Mouse (Mus musculus) splenic B cell, adult 2 months (primary cell): ENCODE data around the gene Lmo4.

Experiments used
- DNase-seq: peaks from one replicate; pipeline ENCODE4 v3.0.0-alpha.2; 2011; ENCODE audit warnings: low read depth, low spot score
- H3K27me3 ChIP-seq: 2 replicates; pipeline ENCODE4 v1.6.1; 2012; ENCODE audit warnings: mild to moderate bottlenecking, low read length, moderate library complexity, mixed read lengths; ENCODE audit not compliant: control insufficient read depth, poor library complexity, insufficient read depth, severe bottlenecking
- H3K36me3 ChIP-seq: 2 replicates; pipeline ENCODE4 v1.6.1; 2012; ENCODE audit warnings: mild to moderate bottlenecking, low read length, moderate library complexity, mixed read lengths; ENCODE audit not compliant: control insufficient read depth, poor library complexity, insufficient read depth, severe bottlenecking

The Lmo4 gene

GRCm38 (mm10) chr3:144178937-144179336, 26.1 kb downstream of the Lmo4 start:
- H3K27me3 ChIP-seq, result no peaks in the 10 kb centered on the region
- H3K36me3 ChIP-seq, result no peaks in the 10 kb centered on the region
- no peak for DNase-seq

DNA sequence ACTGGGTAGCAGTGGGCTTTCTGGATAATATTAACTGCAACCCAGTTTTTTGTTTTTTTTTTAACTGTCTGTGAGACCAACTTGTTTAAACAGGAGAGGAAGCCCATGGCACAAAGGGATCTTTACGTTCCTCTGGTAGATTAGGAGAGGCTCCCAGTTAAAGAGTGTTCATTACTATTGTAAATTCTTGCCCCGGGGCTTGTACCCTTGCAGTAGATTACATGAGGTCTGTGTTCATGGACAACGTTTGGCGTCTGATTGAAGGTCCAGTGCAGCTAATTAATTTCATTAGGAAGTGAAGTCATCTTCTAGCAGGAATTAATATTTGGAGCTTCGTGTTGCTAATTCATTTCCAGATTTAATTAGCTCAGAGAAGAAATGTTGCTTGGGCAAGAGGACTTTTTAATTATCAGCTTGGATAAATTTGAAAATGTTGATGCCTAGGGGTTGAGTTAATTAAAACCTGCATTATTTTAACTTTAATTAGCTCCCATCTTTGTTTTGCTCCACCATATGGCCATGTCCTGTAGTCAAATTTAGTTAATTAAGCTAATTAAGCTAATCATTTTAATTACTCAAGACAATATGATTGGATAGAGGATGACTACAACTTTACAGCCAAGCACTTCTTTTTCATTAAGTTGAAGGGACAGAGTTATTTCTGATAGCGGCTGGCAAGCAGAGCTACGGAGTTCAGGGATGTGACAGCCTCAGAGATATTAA, 31.0 kb downstream of the Lmo4 start:
- DNase-seq, result no peak
- no peaks in the 10 kb centered on the region for H3K36me3 ChIP-seq
- H3K27me3 ChIP-seq, result no peaks in the 10 kb centered on the region

DNA sequence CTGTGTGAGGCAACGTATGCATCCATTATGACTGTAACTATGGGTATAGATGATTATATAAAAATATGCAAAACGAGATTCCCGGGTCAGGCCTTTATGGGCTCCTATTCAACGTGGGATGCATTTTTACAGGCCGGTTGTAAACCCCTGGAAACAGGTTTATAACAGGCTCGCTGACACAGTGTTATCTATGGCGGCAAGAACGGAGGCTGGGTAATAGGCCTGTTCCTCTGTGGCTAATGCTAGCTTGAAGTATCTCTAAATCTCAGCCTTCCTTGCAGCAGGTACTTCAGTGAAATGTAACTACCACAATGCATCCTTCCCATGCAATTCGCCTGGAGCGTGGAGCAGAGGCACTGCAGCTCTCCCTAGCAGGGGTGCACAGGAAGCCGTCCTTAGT, 31.9 kb downstream of the Lmo4 start:
- no peaks in the 10 kb centered on the region for H3K27me3 ChIP-seq
- DNase-seq, result no peak
- no peaks in the 10 kb centered on the region for H3K36me3 ChIP-seq

DNA sequence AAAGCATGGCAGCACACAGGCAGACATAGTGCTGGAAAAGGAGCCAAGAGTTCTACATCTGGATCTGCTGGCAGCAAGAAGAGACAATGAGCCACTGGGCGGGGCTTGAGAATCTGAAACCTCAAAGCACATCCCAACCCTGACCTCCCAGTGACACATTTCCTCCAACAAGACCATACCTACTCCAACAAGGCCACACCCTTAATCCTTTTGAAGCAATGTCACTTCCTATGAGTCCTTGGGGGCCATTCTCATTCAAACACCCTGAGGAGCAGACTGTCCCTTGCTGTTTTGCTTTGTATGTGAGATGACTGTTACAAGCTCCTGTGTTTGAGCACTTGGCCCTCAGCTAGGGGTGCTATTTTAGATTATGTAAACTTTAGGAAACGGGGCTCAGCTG, 33.3 kb downstream of the Lmo4 start:
- Histone ChIP-seq H3K36me3 (no peaks in the 10 kb centered on the region), H3K27me3 (no peaks in the 10 kb centered on the region)
- DNase-seq, result no peak

DNA sequence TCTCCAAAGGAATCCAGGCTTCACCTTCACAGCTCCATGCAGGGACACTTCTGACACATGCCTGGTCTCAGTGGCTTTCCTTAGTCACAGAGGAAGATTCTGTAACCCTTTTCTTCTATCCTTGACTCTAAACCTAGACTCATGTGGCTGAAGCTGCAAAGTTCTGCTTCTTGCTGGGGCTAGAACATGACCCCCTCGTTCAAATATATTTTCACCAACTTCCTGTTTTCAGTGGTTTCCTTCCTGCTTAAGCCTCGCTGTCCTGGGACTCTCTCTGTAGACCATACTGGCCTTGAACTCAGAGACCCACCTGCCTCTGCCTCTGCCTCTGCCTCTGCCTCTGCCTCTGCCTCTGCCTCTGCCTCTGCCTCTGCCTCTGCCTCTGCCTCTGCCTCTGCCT, 34.5 kb downstream of the Lmo4 start:
- no peaks in the 10 kb centered on the region for H3K27me3 ChIP-seq
- no peaks in the 10 kb centered on the region for H3K36me3 ChIP-seq
- DNase-seq, result peak; percentile 22

DNA sequence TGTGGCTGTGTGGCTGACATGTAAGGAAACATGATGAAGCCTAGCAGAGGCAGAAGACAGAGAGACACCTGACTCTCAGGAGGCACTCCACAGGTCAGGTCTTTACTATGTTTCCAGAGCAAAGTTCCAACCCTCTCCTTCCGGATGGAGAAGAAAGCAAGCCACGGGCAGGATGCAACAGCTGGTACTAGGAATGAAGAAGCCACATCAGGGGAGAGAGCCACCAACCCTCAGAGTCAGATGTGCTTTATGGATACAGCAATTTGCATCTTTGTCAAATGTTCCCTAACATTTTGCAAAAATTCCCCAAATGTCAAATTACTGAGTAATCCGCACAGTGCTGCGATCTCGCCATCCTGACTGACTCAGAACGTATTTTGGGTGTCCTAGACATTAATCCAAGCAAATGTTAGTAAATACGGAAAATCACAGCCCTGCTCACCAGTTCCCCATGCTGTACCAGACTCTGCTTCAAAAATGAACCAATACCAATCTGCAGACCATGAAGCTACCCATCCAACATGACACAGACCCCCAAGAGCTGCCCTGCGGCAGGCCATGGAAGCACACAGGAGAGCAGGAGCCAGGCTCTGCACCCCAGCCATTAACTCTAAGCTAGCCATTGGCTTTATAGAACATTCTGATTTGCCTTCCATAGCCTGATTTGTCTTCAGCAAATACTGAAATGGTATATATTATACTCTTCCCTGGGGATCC, 38.4 kb downstream of the Lmo4 start:
- no peaks in the 10 kb centered on the region for H3K36me3 ChIP-seq

GRCm38 (mm10) chr3:144165439-144165838, 39.6 kb downstream of the Lmo4 start:
- Histone ChIP-seq H3K27me3 (no peaks in the 10 kb centered on the region), H3K36me3 (no peaks in the 10 kb centered on the region)
- no peak for DNase-seq

More for the DNA sequence above, 38.4 kb downstream of the Lmo4 start:
- DNase-seq, result no peak
- no peaks in the 10 kb centered on the region for H3K27me3 ChIP-seq

GRCm38 (mm10) chr3:144164665-144165385, 40.2 kb downstream of the Lmo4 start:
- DNase-seq, result no peak
- H3K36me3 ChIP-seq, result no peaks in the 10 kb centered on the region
- no peaks in the 10 kb centered on the region for H3K27me3 ChIP-seq

GRCm38 (mm10) chr3:144163718-144164117, 41.3 kb downstream of the Lmo4 start:
- no peak for DNase-seq
- no peaks in the 10 kb centered on the region for H3K36me3 ChIP-seq
- no peaks in the 10 kb centered on the region for H3K27me3 ChIP-seq

GRCm38 (mm10) chr3:144162156-144162555, 42.9 kb downstream of the Lmo4 start:
- Histone ChIP-seq H3K36me3 (no peaks in the 10 kb centered on the region), H3K27me3 (no peaks in the 10 kb centered on the region)
- no peak for DNase-seq

- no peaks in the 10 kb centered on the region for H3K36me3 ChIP-seq
- DNase-seq, result no peak
- H3K27me3 ChIP-seq, result no peaks in the 10 kb centered on the region
Measured at GRCm38 (mm10) chr3:144161261-144161660, 43.8 kb downstream of the Lmo4 start.

DNA sequence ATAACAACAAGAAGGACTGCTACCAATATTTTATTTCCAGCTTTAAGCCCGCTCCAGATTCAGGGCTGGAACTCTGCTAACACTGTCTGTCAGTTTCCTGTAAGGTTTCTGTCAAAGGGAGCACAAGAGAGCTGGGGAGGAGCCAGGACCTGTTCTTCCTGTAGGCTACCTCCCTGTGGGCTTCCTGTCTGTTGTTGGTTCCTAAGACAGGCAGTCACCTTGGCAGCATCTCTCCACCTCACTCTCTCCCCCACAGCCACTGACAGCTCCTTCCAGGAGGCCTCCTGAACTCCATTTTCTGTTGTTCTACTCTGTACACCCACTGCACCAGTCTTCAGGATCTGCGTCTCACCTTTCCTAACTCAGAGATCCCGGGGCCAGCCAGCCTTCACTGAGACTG, 49.3 kb downstream of the Lmo4 start:
- no peak for DNase-seq
- H3K36me3 ChIP-seq, result no peaks in the 10 kb centered on the region
- H3K27me3 ChIP-seq, result no peaks in the 10 kb centered on the region; the same call in 1 of the 2 replicates

DNA sequence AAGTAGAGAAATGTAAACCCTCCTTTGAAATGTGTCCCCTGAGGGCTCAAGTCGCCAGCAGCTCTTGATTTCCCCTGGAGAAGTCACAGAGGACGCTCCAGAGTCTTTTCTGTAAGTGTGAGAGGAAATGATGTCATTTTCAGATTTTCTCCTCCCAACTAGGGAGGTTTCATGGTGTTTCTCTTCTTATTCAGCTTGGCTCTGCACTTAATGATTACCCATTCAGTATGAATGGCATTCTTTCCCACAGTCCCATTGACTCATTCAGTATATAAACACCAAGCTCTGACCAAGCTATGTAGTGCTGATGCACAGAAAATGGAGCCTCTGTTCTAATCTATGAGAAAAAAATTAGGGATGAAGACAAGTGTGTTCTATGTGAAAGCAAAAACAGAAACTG, 51.6 kb downstream of the Lmo4 start:
- Histone ChIP-seq H3K27me3 (no peaks in the 10 kb centered on the region; the same call in 1 of the 2 replicates), H3K36me3 (no peaks in the 10 kb centered on the region)
- DNase-seq, result no peak

DNA sequence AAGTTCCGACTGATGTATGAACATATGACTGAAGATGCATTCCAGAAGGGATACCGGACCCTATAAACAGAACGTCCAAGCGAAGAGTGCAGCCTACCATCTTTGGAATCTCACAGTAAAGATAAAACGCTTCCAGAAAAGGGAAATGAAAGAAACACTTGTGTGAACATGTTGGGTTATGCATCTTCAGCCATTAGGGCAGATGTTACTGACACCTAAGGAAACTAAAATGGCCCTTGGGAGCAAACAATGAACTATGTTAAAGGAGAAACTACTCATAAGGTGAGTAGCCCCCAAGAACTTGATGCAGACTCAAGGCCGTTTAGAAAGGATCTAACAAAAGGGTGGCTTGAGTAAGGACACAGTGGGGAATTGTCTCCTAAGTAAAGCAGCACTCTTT, 54.0 kb downstream of the Lmo4 start:
- H3K36me3 ChIP-seq, result no peaks in the 10 kb centered on the region
- peak; percentile 10 for DNase-seq
- no peaks in the 10 kb centered on the region; the same call in 1 of the 2 replicates for H3K27me3 ChIP-seq

DNA sequence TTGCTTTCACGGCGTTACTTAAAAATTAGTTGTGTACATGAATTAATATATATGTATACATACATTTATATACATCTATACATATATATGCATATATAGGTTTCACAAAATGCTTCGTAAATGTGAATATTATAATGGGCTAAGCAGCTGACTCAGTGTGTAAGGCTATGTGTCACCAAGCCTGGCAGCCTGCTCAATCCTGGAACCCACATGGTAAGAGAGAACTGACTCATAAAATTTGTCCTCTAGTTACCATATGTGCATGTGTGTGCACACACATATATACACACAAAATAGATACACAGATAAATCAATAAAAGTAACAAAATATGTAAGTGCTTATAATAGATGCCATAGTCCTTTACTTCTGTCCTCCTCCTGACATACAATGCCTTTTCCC, 56.8 kb downstream of the Lmo4 start:
- DNase-seq, result no peak

More for the DNA sequence above, 56.8 kb downstream of the Lmo4 start:
- Histone ChIP-seq H3K36me3 (no peaks in the 10 kb centered on the region), H3K27me3 (no peaks in the 10 kb centered on the region)
